Mouse (Mus musculus): ENCODE measurements around the gene Rpp25.

GRCm38 (mm10) chr9:57497236-57497635 lies 6.6 kb upstream of the Rpp25 start:
- TF ChIP-seq CTCF (IDR thresholded peaks at IDR 0.05; ENCODE audit: control insufficient read depth, insufficient read depth, low read length): no peak
- no peak for TF ChIP-seq POLR2A (IDR thresholded peaks at IDR 0.05; ENCODE audit: borderline replicate concordance, control insufficient read depth, low read depth, low read length)

Measured in bone marrow, adult 2 months (tissue).